Comparison of ENCODE assay signal across 27 mouse cellular contexts in the genomic region with DNA sequence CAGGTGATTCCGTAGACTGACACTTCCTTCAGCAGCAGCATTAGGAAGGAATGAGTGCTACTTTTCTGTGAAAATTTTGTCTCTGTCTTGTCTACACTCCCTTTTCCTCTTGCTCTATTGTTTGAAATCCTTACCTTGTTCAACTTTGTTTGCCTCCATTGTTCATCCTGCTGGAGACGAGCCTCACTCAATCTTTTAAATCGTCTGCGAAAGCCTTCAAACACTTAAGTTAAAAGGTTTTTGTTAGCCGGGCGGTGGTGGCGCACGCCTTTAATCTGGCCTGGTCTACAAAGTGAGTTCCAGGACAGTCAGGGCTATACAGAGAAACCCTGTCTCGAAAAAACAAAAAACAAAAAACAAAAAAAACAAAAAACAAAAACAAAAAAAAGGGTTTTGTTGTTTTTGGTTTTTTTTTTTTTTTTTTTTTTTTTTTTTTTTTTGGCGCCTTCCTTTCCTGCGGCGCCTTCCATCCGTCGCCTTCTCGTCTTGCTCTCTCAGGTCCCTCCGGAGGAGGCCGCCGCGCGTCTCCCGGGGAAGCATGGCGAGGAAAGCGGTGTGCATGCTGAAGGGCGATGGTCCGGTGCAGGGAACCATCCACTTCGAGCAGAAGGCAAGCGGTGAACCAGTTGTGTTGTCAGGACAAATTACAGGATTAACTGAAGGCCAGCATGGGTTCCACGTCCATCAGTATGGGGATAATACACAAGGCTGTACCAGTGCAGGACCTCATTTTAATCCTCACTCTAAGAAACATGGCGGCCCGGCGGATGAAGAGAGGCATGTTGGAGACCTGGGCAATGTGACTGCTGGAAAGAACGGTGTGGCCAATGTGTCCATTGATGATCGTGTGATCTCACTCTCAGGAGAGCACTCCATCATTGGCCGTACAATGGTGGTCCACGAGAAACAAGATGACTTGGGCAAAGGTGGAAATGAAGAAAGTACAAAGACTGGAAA. TPM values are rescaled to one million over a fixed set of nuclear protein-coding genes. Genes with fewer than 3 reads are reported as not detected.
A peak's percentile ranks its signal among the peaks of the same experiment; 100 is the strongest.
DNase-seq lines count a peak whose midpoint lies in the region; ATAC-seq and TF ChIP-seq lines count a peak whose summit lies in the region.
"Had no signal": no experiment of that assay in that cellular context is flagged by ENCODE, and none has a peak within 500 bp of the region (broad histone marks: within the 10 kb centered on the region; RNA-seq: fewer than 3 reads in every experiment).

No protein-coding gene starts in this region.

- H3K4me2 ChIP-seq in midbrain, embryonic 11.5 days = no peak overlapping the region
- H3K4me2 ChIP-seq in kidney, embryonic 16.5 days (replicated peaks; ENCODE audit: low read depth, low read length) = no peak overlapping the region
- H3K4me2 ChIP-seq: embryonic facial prominence, embryonic 13.5 days; forebrain, embryonic 12.5 days; forebrain, embryonic 15.5 days; heart, embryonic 13.5 days; hindbrain, embryonic 12.5 days; hindbrain, embryonic 15.5 days had no signal

- TF ChIP-seq POLR2A in ES-Bruce4 (IDR thresholded peaks at IDR 0.05; ENCODE audit: insufficient read depth, low read length) = no peak

- peak; percentile 83 for DNase-seq in midbrain, embryonic 11.5 days (ENCODE audit: low spot score, missing footprints)
- DNase-seq in midbrain, embryonic 10.5 days (ENCODE audit: low spot score) = no peak
- peak; percentile 69 for DNase-seq in R1 (ENCODE audit: low read depth, low spot score)
- no peak for DNase-seq in c-Kit-positive CD71-positive TER-119-positive erythroid progenitor cells, embryonic 14.5 days (ENCODE audit: low spot score)
- DNase-seq in ovary, adult 18-20 months (ENCODE audit: low spot score) = no peak
- DNase-seq: adrenal gland, postnatal 10 days; adrenal gland, postnatal 36 days; B cell, adult 2 months; cerebellum, adult 11 months; cerebellum, adult 8-10 months; cerebellum, postnatal 10 days; cerebellum, postnatal 36 days; embryo, embryonic 11 days; gastrocnemius, postnatal 25 days; heart, adult 2 months had no signal

- H3K27ac ChIP-seq in midbrain, embryonic 11.5 days (ENCODE audit: low read depth, low read length) = no peak overlapping the region
- H3K27ac ChIP-seq in midbrain, embryonic 10.5 days (replicated peaks) = no peak overlapping the region
- peak overlapping the region; percentile 88 for H3K27ac ChIP-seq in ES-Bruce4 (ENCODE audit: insufficient read depth, low read length)
- H3K27ac ChIP-seq in kidney, embryonic 16.5 days (ENCODE audit: low read length) = no peak overlapping the region
- H3K27ac ChIP-seq: embryonic facial prominence, embryonic 10.5 days; embryonic facial prominence, embryonic 13.5 days; forebrain, embryonic 12.5 days; forebrain, embryonic 15.5 days; heart, adult 2 months; heart, embryonic 10.5 days; heart, embryonic 13.5 days; hindbrain, embryonic 12.5 days; hindbrain, embryonic 15.5 days had no signal

- no peaks in the 10 kb centered on the region for H3K9me3 ChIP-seq in midbrain, embryonic 11.5 days (ENCODE audit: control insufficient read depth, low read length)
- no peaks in the 10 kb centered on the region for H3K9me3 ChIP-seq in midbrain, embryonic 10.5 days (replicated peaks)
- no peaks in the 10 kb centered on the region for H3K9me3 ChIP-seq in ES-Bruce4 (replicated peaks; ENCODE audit: control insufficient read depth, insufficient read depth, low read length, poor library complexity, severe bottlenecking)
- no peaks in the 10 kb centered on the region for H3K9me3 ChIP-seq in kidney, embryonic 16.5 days (ENCODE audit: low read length)
- H3K9me3 ChIP-seq: embryonic facial prominence, embryonic 10.5 days; embryonic facial prominence, embryonic 13.5 days; forebrain, embryonic 12.5 days; forebrain, embryonic 15.5 days; heart, embryonic 10.5 days; heart, embryonic 13.5 days; hindbrain, embryonic 12.5 days; hindbrain, embryonic 15.5 days had no signal

- ATAC-seq in midbrain, embryonic 11.5 days (ENCODE audit: low FRiP score) = no peak
- ATAC-seq in kidney, embryonic 16.5 days (ENCODE audit: low FRiP score, low TSS enrichment) = no peak
- ATAC-seq: forebrain, embryonic 15.5 days had no signal

- H3K9ac ChIP-seq in midbrain, embryonic 11.5 days (ENCODE audit: low read length) = no peak overlapping the region
- peak overlapping the region; percentile 52 for H3K9ac ChIP-seq in ES-Bruce4 (ENCODE audit: low read depth, poor library complexity, severe bottlenecking)
- no peak overlapping the region for H3K9ac ChIP-seq in kidney, embryonic 16.5 days (replicated peaks; ENCODE audit: low read length)
- H3K9ac ChIP-seq: embryonic facial prominence, embryonic 13.5 days; forebrain, embryonic 12.5 days; forebrain, embryonic 15.5 days; heart, embryonic 13.5 days; hindbrain, embryonic 12.5 days; hindbrain, embryonic 15.5 days had no signal

- H3K36me3 ChIP-seq in midbrain, embryonic 11.5 days (ENCODE audit: control insufficient read depth, insufficient read depth, low read length) = no peaks in the 10 kb centered on the region
- H3K36me3 ChIP-seq in midbrain, embryonic 10.5 days = no peaks in the 10 kb centered on the region
- H3K36me3 ChIP-seq in ES-Bruce4 (ENCODE audit: control insufficient read depth, insufficient read depth, low read length, poor library complexity, severe bottlenecking) = no peaks in the 10 kb centered on the region
- no peaks in the 10 kb centered on the region for H3K36me3 ChIP-seq in kidney, embryonic 16.5 days (ENCODE audit: insufficient read depth, low read length)
- H3K36me3 ChIP-seq: embryonic facial prominence, embryonic 10.5 days; embryonic facial prominence, embryonic 13.5 days; forebrain, embryonic 12.5 days; forebrain, embryonic 15.5 days; heart, embryonic 10.5 days; heart, embryonic 13.5 days; hindbrain, embryonic 12.5 days; hindbrain, embryonic 15.5 days had no signal

- H3K4me1 ChIP-seq in midbrain, embryonic 11.5 days (ENCODE audit: control insufficient read depth, insufficient read depth, low read length) = no peaks in the 10 kb centered on the region
- H3K4me1 ChIP-seq in midbrain, embryonic 10.5 days = no peaks in the 10 kb centered on the region
- peaks cover 3% of the 10 kb centered on the region for H3K4me1 ChIP-seq in ES-Bruce4 (ENCODE audit: control insufficient read depth, insufficient read depth, low read length)
- H3K4me1 ChIP-seq in kidney, embryonic 16.5 days (ENCODE audit: insufficient read depth, low read length) = no peaks in the 10 kb centered on the region
- H3K4me1 ChIP-seq: embryonic facial prominence, embryonic 10.5 days; forebrain, embryonic 12.5 days; heart, embryonic 10.5 days; hindbrain, embryonic 12.5 days; hindbrain, embryonic 15.5 days had no signal

- H3K4me3 ChIP-seq in midbrain, embryonic 11.5 days (ENCODE audit: low read depth, low read length) = no peak overlapping the region
- no peak overlapping the region for H3K4me3 ChIP-seq in midbrain, embryonic 10.5 days
- H3K4me3 ChIP-seq in ES-Bruce4 (ENCODE audit: low read depth, low read length) = peak overlapping the region; percentile 54
- H3K4me3 ChIP-seq in kidney, embryonic 16.5 days (ENCODE audit: low read length) = no peak overlapping the region
- H3K4me3 ChIP-seq: embryonic facial prominence, embryonic 10.5 days; embryonic facial prominence, embryonic 13.5 days; erythroblast, embryonic 14.5 days; forebrain, embryonic 12.5 days; forebrain, embryonic 15.5 days; heart, adult 2 months; heart, embryonic 10.5 days; heart, embryonic 13.5 days; hindbrain, embryonic 12.5 days; hindbrain, embryonic 15.5 days had no signal

- TF ChIP-seq CTCF in ES-Bruce4 (IDR thresholded peaks at IDR 0.05; ENCODE audit: low read depth, low read length) = no peak

- TF ChIP-seq EP300 in ES-Bruce4 (IDR thresholded peaks at IDR 0.05; ENCODE audit: insufficient read depth, low read depth, low read length) = no peak

- 73% methylated on average over 35 of the region's 35 CpGs for WGBS in midbrain, embryonic 11.5 days
- 75% methylated on average over 35 of the region's 35 CpGs for WGBS in midbrain, embryonic 10.5 days
- 87% methylated on average over 35 of the region's 35 CpGs for WGBS in kidney, embryonic 16.5 days

- H3K27me3 ChIP-seq in midbrain, embryonic 11.5 days (ENCODE audit: control insufficient read depth, insufficient read depth, low read length) = no peaks in the 10 kb centered on the region
- H3K27me3 ChIP-seq in midbrain, embryonic 10.5 days (ENCODE audit: low read depth, poor library complexity, severe bottlenecking) = no peaks in the 10 kb centered on the region
- no peaks in the 10 kb centered on the region for H3K27me3 ChIP-seq in ES-Bruce4 (ENCODE audit: control insufficient read depth, insufficient read depth, low read length, poor library complexity, severe bottlenecking)
- no peaks in the 10 kb centered on the region for H3K27me3 ChIP-seq in kidney, embryonic 16.5 days (ENCODE audit: insufficient read depth, low read length)
- H3K27me3 ChIP-seq: CH12.LX; embryonic facial prominence, embryonic 13.5 days; forebrain, embryonic 12.5 days; forebrain, embryonic 15.5 days; heart, embryonic 13.5 days; hindbrain, embryonic 12.5 days; hindbrain, embryonic 15.5 days had no signal

RNA-seq across cellular contexts. Expression of gene Serbp1, which starts 32.6 kb away (rescaled TPM):
- 547 and 588 TPM in 2 replicates for polyA plus RNA-seq in midbrain, embryonic 11.5 days (2014; fragmentation: Nextera tagmentation; extraction: Ambion mirVana)
- 427 and 470 TPM in 2 replicates for polyA plus RNA-seq in midbrain, embryonic 10.5 days (2016; fragmentation: Nextera tagmentation; extraction: Ambion mirVana)
- 1,899 and 1,955 TPM in 2 replicates for polyA plus RNA-seq in ES-Bruce4 (2011; ENCODE audit: insufficient read depth, insufficient read length, low read depth, missing spikeins)
- polyA plus RNA-seq in kidney, embryonic 16.5 days (2015; fragmentation: Nextera tagmentation; extraction: Ambion mirVana) = 374 and 384 TPM in 2 replicates

Comparison
In these comparisons a context has a peak if more than half of its experiments do, and no peak if none do; other contexts are left out.
1. DNase-seq: peak in midbrain, embryonic 11.5 days (single experiment) and R1 (single experiment); none in midbrain, embryonic 10.5 days (single experiment), c-Kit-positive CD71-positive TER-119-positive erythroid progenitor cells, embryonic 14.5 days (single experiment) and ovary, adult 18-20 months (single experiment).